Mouse (Mus musculus) leukemia stem cell, adult 10-12 weeks (primary cell): ENCODE data around the gene Toporsl. TPM values are rescaled to one million over a fixed set of nuclear protein-coding genes. Genes with fewer than 3 reads are reported as not detected.

Source experiments
- polyA plus RNA-seq: library from polyadenylated mRNA; stranded (reverse); fragments of >175 nt; gene quantifications from 2 replicates; pipeline ENCODE4 v1.2.3, GENCODE M21; 2012; ENCODE audit warnings: low replicate concordance

Gene Toporsl
- not detected in 2 replicates for polyA plus RNA-seq

GRCm38 (mm10) chr4:52595927-52596326, at the start of gene Toporsl:
Gene Toporsl, plus strand, starts transcription at chr4:52596274.

Other genes starting within 250 kb of the Toporsl start
- gene Smc2, start 157.0 kb upstream of the Toporsl start, polyA plus RNA-seq: 4.0 and 23.7 TPM in 2 replicates
- not detected in 2 replicates for gene Vma21-ps, start 99.0 kb upstream of the Toporsl start, polyA plus RNA-seq
- not detected in 2 replicates for gene Olfr275, start 218.3 kb downstream of the Toporsl start, polyA plus RNA-seq